Mouse (Mus musculus) thymus, postnatal 25 days (tissue): Measurements from ENCODE around the gene Borcs5.
"Not testable (repeated sequence)": the region's sequence is repeated elsewhere in the genome, so short reads cannot be mapped to it uniquely, and the experiment has no call there.

Experiments used
- DNase-seq: peaks from one replicate; pipeline ENCODE4 v3.0.0; 2022

Borcs5 gene

DNA sequence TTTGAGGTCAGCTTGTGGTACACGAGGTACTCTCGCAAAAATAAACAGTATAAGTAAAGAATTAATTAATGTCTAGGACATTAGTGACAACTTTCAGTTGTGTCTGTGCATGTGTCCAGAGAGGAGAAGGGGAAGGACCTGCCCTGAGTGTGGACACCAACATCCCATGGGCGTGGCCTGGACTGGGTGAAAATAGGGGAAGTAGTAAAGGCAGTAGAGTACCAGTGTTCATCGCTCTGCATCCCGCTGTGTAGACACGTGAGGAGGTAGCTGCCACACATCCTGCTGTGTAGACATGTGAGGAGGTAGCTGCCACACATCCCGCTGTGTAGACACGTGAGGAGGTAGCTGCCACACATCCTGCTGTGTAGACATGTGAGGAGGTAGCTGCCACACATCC, 34.4 kb downstream of the Borcs5 start:
- DNase-seq: not testable (repeated sequence)

DNA sequence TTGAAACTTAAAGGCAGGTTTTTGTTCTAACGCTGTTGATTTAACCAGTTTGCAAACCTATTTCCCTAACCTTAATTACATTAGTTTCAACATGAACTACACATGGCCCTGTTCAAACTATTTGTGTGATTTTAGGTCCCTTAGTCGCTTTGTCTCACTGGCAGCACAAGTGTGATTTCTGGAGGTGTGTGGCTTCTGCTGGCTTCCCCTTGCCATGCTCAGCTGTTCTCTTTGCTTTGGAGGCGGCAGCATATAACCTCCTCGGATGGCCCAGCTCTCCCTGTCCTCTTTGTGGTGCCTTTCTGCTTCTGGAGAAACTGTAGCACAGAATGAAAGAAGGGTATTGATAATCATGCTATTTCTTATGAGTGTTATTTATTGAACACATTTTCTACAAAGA, 38.2 kb downstream of the Borcs5 start:
- no peak for DNase-seq

GRCm38 (mm10) chr6:134678037-134678436, 38.7 kb downstream of the Borcs5 start:
- DNase-seq: no peak

GRCm38 (mm10) chr6:134679330-134679729, 40.0 kb downstream of the Borcs5 start:
- DNase-seq: not testable (repeated sequence)

DNA sequence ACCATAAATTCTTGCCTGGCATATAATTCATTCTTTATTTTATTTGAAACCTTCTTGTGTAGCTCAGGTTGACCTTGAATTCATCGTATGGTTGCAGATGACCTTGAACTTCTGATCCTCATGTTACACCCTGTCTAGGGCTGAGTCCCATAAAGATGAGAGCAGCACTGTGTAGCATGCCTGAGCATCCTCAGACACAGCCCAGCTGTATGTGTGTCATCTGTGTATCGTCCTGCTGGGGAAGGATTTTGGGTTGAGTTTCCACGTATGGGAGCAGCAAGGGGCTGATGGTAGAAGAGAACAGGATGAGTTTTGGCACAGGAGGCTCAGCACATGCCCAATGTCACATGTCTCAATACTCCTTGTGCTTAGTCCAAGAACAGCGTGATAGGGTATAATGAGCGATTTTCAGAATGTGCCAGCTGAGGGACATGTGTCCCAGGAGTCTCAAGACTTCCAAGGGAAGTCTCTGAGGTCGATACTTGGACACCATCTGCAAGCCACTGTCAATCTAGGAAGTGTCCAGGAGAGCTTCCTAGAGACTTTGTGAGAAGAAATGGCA, 45.1 kb downstream of the Borcs5 start:
- no peak for DNase-seq

- no peak for DNase-seq
Measured at GRCm38 (mm10) chr6:134685040-134685439, 45.7 kb downstream of the Borcs5 start.

DNA sequence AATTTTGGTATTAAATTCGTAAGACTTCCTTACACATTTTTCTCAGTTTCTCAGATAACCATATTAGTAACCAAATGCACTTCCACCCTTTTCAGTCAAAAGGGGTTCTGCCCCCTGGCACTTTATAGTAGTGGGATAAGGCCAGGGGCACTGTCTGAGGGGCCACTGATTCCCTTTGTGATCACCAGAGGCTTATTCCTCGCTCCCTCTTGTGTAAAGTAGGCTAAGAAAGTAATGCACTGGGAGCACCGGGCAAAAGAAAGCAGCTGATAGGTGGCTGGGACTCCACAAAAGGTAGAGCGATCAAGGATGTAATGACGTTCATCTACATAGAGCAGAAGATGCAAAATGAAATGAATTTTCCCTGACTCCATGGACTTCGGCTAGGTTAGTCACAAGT, 46.2 kb downstream of the Borcs5 start:
- no peak for DNase-seq

- DNase-seq: no peak
Measured at GRCm38 (mm10) chr6:134694498-134694897, 55.2 kb downstream of the Borcs5 start.

DNA sequence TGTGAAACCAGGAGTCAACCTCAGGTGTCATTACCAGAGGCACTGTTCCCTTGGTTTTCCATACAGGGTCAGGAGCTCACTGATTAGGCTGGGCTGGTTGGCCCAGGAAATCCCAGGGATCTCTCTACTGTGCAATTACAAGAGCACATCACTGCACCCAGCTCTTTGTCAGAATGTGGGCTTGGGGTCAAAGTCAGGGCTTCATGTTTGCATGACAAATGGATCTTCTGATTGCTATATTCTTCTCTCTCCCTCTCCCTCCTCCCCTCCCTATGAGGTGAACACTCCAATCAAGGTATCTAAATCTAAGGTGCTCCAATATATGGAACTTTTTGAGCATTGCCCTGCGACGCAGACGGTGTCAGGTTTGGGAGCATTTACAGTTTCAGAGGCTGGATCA, 55.7 kb downstream of the Borcs5 start:
- DNase-seq: no peak

- no peak for DNase-seq
Measured at GRCm38 (mm10) chr6:134695625-134696024, 56.3 kb downstream of the Borcs5 start.

GRCm38 (mm10) chr6:134696146-134696545, 56.8 kb downstream of the Borcs5 start:
- DNase-seq: no peak

DNA sequence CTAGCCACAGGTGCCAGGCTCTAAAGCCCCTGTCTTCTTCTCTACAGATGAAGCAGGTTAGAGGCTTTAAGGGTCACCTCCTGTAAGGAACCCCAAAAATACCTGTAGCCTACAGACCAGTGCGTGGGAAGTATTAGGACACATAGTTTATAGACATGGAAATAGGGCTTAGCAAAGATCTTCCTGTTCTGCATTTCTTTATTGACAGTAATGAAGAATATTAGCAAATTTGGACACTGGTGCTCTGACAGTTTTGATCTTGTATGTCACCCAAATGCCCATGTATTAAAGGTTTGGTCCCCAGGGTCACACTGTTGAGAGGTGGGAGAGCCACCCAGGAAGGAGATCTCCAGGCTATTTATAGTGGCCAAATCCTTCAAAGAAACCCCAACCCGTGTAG, 57.2 kb downstream of the Borcs5 start:
- DNase-seq: no peak

DNA sequence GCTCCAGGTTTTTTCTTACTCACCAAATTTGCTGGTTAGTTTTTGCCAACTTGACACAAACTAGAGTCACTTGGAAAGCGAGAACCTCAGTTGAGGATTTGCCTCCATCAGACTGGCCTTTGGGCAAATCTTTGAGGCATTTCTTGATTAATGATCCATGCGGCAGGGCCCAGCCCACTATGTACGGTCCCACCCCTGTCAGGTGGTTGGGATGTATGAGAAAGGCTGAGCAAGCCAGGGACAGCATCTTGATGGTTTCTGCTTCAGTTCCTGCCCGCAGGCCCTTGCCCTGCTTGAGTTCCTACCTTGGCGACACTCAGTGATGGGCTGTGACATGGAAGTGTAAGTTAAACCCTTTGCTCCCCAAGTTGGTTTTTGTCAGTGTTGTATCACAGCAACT, 58.9 kb downstream of the Borcs5 start:
- DNase-seq: no peak

- peak; percentile 30 for DNase-seq
Measured at GRCm38 (mm10) chr6:134700451-134701210, 61.3 kb downstream of the Borcs5 start.

DNA sequence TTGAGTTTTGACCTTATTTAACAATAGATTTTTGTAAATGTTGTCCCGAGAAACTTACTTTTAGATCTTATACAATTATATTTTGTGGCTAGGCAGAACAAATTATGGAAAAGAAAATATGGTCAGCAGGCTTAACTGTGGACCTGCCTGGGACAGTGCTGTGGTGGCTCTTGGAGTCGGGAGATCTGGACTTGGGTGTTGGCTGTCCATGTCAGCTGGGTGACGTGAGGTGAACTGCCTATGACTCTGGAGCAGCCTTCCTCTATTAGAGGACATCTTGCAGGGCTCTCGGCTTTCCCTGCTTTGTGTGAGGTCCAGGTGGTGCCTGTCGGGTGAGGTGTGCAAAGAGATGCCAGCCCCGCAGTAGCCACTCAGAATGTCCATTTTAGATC, 61.9 kb downstream of the Borcs5 start:
- no peak for DNase-seq

- no peak for DNase-seq
Measured at GRCm38 (mm10) chr6:134702184-134702583, 62.9 kb downstream of the Borcs5 start.

DNA sequence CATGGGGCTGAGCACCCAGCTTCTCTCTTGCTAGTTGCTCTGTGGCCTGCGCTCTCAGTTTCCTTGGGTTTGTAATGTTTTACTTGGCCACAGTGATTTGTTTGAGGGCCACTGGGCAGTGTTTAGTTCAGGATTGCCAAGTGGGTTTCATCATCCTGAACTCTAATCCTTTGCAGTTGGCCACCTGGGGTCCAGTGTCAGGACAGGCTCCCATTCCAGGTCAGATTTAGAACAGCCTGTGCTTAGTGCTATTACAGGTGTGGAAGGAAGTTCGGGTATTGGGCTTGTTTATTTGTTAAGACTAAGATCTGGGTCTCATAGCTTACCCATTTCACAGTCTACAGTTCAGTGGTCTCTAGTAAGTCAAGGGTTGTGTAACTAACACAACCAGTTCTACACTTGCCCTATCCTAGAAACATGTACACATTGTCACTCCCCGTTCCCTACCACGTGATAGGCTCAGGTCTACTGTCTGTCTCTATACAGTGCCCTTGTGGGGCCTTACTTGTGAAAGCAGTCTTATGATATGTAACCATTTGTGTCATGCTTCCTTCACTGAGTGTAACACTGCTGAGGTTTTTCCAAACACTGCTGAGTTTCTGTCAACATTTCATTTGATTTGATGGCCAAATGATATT, 63.9 kb downstream of the Borcs5 start:
- DNase-seq: no peak

DNA sequence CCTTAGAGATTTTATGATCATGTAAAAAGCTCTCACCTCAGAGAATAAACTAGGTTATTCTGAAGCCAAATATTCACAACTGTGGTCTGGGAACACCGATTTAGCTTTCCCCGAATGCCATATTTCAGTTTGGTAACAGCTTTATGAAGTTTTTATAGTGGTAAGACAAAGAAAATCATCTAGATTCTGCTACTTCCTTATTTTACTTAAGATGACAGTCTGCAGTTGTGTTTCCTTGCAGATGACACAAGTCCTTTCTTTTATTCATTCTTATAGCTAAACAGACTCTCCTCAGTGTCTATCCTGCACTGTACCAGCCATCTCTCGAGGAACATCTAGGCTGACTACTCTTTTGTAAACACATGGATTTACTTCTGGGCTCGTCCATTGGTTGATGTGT, 67.2 kb downstream of the Borcs5 start:
- DNase-seq: no peak

- DNase-seq: no peak
Measured at GRCm38 (mm10) chr6:134710020-134710419, 70.7 kb downstream of the Borcs5 start.

DNA sequence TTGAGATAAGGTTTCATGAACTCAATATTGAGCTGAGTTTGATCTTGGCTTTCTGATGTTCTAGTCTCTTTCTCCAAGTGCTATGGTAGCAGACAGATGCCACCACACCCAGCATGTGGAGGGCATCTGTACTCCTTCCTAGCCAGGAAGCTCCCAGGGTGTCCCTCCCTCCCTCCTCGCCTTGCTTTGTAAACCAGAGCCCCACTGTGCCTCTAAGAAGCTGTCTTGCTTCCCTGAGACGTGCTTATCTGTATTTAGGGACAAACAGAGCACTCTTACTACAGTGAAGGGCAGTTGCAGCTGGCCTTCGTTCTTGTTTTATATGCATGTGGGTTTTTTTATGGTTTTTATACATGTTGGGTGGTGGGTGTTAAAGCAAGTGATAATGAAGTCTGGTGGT, 74.0 kb downstream of the Borcs5 start:
- DNase-seq: no peak

DNA sequence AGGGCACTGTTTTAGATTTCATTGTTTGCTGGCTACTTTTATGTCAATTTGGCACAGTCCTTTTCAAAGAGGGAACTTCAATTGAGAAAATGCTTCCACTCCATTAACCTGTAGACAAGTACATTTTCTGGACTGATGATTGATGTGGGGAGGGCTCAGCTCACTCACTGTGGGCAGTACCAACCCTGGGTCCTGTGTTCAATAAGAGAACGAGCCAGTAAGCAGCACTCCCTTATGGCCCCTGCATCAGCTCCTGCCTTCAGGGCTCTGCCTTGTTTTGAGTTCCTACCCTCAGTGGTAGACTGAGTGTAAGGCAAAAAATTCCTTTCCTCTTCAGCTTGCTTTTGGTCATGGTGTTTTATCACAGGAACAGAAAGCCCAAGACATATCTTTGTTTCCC, 74.6 kb downstream of the Borcs5 start:
- no peak for DNase-seq

GRCm38 (mm10) chr6:134716168-134716587, 76.9 kb downstream of the Borcs5 start:
- DNase-seq: no peak

- no peak for DNase-seq
Measured at GRCm38 (mm10) chr6:134717886-134718667, 78.8 kb downstream of the Borcs5 start.

GRCm38 (mm10) chr6:134718668-134719065, 79.4 kb downstream of the Borcs5 start:
- DNase-seq: no peak
